Mouse (Mus musculus) embryonic facial prominence, embryonic 10.5 days (tissue): ENCODE results near the gene Klhl6. TPM values are rescaled to one million over a fixed set of nuclear protein-coding genes. Genes with fewer than 3 reads are reported as not detected.

Source experiments
- DNase-seq: peaks from one replicate; pipeline ENCODE4 v3.0.0-alpha.2; 2017; ENCODE audit warnings: low spot score
- H3K27ac ChIP-seq: fragments of 300-500 bp; sonication (generic); replicated peaks from 2 replicates; pipeline ENCODE4 v1.5.1; 2016; ENCODE audit warnings: mild to moderate bottlenecking
- H3K27me3 ChIP-seq: fragments of 300-500 bp; sonication (generic); replicated peaks from 2 replicates; pipeline ENCODE4 v1.6.1; 2016; ENCODE audit warnings: low read depth, mild to moderate bottlenecking; ENCODE audit not compliant: poor library complexity, severe bottlenecking
- H3K36me3 ChIP-seq: fragments of 300-500 bp; sonication (generic); replicated peaks from 2 replicates; pipeline ENCODE4 v1.6.1; 2016; ENCODE audit warnings: mild to moderate bottlenecking, moderate library complexity
- H3K4me1 ChIP-seq: fragments of 300-500 bp; sonication (generic); 2 replicates; pipeline ENCODE4 v1.6.1; 2016
- H3K4me3 ChIP-seq: fragments of 300-500 bp; sonication (generic); 2 replicates; pipeline ENCODE4 v1.5.1; 2016; ENCODE audit warnings: mild to moderate bottlenecking, moderate library complexity
- H3K9me3 ChIP-seq: fragments of 300-500 bp; sonication (generic); 2 replicates; pipeline ENCODE4 v1.6.1; 2016; ENCODE audit warnings: mild to moderate bottlenecking
- WGBS: fragments of 180-500 bp; shearing (Covaris S2); methylation state at CpG from one replicate; pipeline ENCODE4 v1.1.7; 2016; 5-methylcytosine and 5-hydroxymethylcytosine counted together
- polyA plus RNA-seq: library from polyadenylated mRNA; unstranded; fragments of >200 nt; fragmentation: Nextera tagmentation; extraction: Ambion mirVana; gene quantifications from 2 replicates; pipeline ENCODE4 v1.2.1, GENCODE M21; 2016

The Klhl6 gene
- polyA plus RNA-seq, 1 experiment from 2014 or later, result 8.7 TPM

- Histone ChIP-seq H3K9me3 (no peaks in the 10 kb centered on the region), H3K27ac (no peak overlapping the region), H3K4me1 (no peaks in the 10 kb centered on the region), H3K27me3 (no peaks in the 10 kb centered on the region), H3K36me3 (no peaks in the 10 kb centered on the region), H3K4me3 (no peak overlapping the region)
- DNase-seq, result no peak
- WGBS, result 61% methylated on average over 2 of the region's 2 CpGs
These were observed 77.9 kb downstream of the Klhl6 start for GRCm38 (mm10) chr16:19904734-19905479.

- H3K4me3 ChIP-seq, result no peak overlapping the region
- no peaks in the 10 kb centered on the region for H3K4me1 ChIP-seq
- WGBS, result 91% methylated on average over 1 of the region's 1 CpGs
- no peak overlapping the region for H3K27ac ChIP-seq
- H3K9me3 ChIP-seq, result no peaks in the 10 kb centered on the region
- no peaks in the 10 kb centered on the region for H3K27me3 ChIP-seq
- H3K36me3 ChIP-seq, result no peaks in the 10 kb centered on the region
- DNase-seq, result no peak
These were observed 79.0 kb downstream of the Klhl6 start for GRCm38 (mm10) chr16:19903792-19904191.

Other genes with a start within 250 kb of the Klhl6 start
- 40.2 and 42.2 TPM in 2 replicates for gene B3gnt5, start 222.8 kb downstream of the Klhl6 start, polyA plus RNA-seq
- gene Klhl24, start 114.5 kb upstream of the Klhl6 start, polyA plus RNA-seq, result 25.9 and 27.7 TPM in 2 replicates
- 52.7 and 55.9 TPM in 2 replicates for gene Yeats2, start 158.0 kb upstream of the Klhl6 start, polyA plus RNA-seq